Mouse (Mus musculus): Measurements from ENCODE around the gene Kpna1. TPM values are rescaled to one million over a fixed set of nuclear protein-coding genes. Genes with fewer than 3 reads are reported as not detected.

The Kpna1 gene
- total and polyA plus RNA-seq, 3 experiments = 22.1 to 63.9 (median 57.9) TPM

GRCm38 (mm10) chr16:35974021-35974420, 4.5 kb upstream of the Kpna1 start:
- Histone ChIP-seq H3K4me3 (replicated peaks in 1 of 3; ENCODE audit: low read depth in 2 of 3, low read length in 2 of 3, poor library complexity in 1 of 3) (no peak overlapping the region), H3K27me3 (replicated peaks) (no peaks in the 10 kb centered on the region), H3K4me2 (ENCODE audit: insufficient read depth, low read depth, poor library complexity, severe bottlenecking) (no peak overlapping the region), H3K79me2 (replicated peaks; ENCODE audit: control insufficient read depth, extremely low read depth, insufficient read depth, poor library complexity, severe bottlenecking) (no peaks in the 10 kb centered on the region), H3K9ac (ENCODE audit: insufficient read depth, low read depth) (no peak overlapping the region), H3K4me1 (ENCODE audit: control insufficient read depth in 1 of 2, insufficient read depth in 2 of 2) (no peaks in the 10 kb centered on the region), H3K36me3 (replicated peaks in 1 of 2; ENCODE audit: control insufficient read depth in 1 of 2, insufficient read depth in 1 of 2, low read length in 1 of 2) (peaks cover 26 to 58% of the 10 kb centered on the region in 2 experiments), H3K27ac (ENCODE audit: insufficient read depth, low read depth) (no peak overlapping the region), H3K9me3 (replicated peaks; ENCODE audit: low read length) (no peaks in the 10 kb centered on the region)
- DNase-seq (ENCODE audit: extremely low read depth) = no peak
- in situ Hi-C loops (cut with MboI; ENCODE audit: low pct_ligation_motif_present, low pct_unique_long_range_greater_than_20kb, low sequenced_read_pairs) = no loop called here
- dilution Hi-C loops (cut with MboI; ENCODE audit: extremely low pct_ligation_motif_present, extremely low pct_unique_long_range_greater_than_20kb, low sequenced_read_pairs) = no loop called here
- TF ChIP-seq ZMIZ1 (IDR thresholded peaks at IDR 0.05; ENCODE audit: low read depth, low read length) = no peak
- TF ChIP-seq CHD1 (IDR thresholded peaks at IDR 0.05; ENCODE audit: low read depth, low read length) = no peak
- no peak for TF ChIP-seq TBP (conservative IDR thresholded peaks at IDR 0.05; ENCODE audit: low read depth, low read length)
- TF ChIP-seq SMC3 (IDR thresholded peaks at IDR 0.05; ENCODE audit: low read depth, low read length) = no peak
- peak; percentile 44; the same call in 1 of the 2 replicates for TF ChIP-seq POLR2AphosphoS2 (IDR thresholded peaks at IDR 0.05; ENCODE audit: low read depth, low read length)

- Histone ChIP-seq H3K27me3 (replicated peaks) (no peaks in the 10 kb centered on the region), H3K36me3 (replicated peaks in 1 of 2; ENCODE audit: control insufficient read depth in 1 of 2, insufficient read depth in 1 of 2, low read length in 1 of 2) (peaks cover 0 to 20% of the 10 kb centered on the region in 2 experiments), H3K27ac (ENCODE audit: insufficient read depth, low read depth) (no peak overlapping the region), H3K4me3 (replicated peaks in 1 of 3; ENCODE audit: low read depth in 2 of 3, low read length in 2 of 3, poor library complexity in 1 of 3) (no peak overlapping the region), H3K4me2 (ENCODE audit: insufficient read depth, low read depth, poor library complexity, severe bottlenecking) (no peak overlapping the region), H3K9me3 (replicated peaks; ENCODE audit: low read length) (no peaks in the 10 kb centered on the region), H3K79me2 (replicated peaks; ENCODE audit: control insufficient read depth, extremely low read depth, insufficient read depth, poor library complexity, severe bottlenecking) (peaks cover 25% of the 10 kb centered on the region), H3K4me1 (ENCODE audit: control insufficient read depth in 1 of 2, insufficient read depth in 2 of 2) (peaks cover 2 to 20% of the 10 kb centered on the region in 2 experiments; a peak in 2 of 4 replicates), H3K9ac (ENCODE audit: insufficient read depth, low read depth) (no peak overlapping the region)
- peak; percentile 100 for DNase-seq (ENCODE audit: extremely low read depth)
- in situ Hi-C loops (cut with MboI; ENCODE audit: low pct_ligation_motif_present, low pct_unique_long_range_greater_than_20kb, low sequenced_read_pairs) = no loop called here
- no peak for TF ChIP-seq NRF1 (IDR thresholded peaks at IDR 0.05; ENCODE audit: low read depth, low read length)
- no peak for TF ChIP-seq ZKSCAN1 (IDR thresholded peaks at IDR 0.05; ENCODE audit: borderline replicate concordance, low read depth, low read length)
- no peak for TF ChIP-seq ZNF384 (IDR thresholded peaks at IDR 0.05; ENCODE audit: low read depth, low read length)
- no peak for TF ChIP-seq MYC (IDR thresholded peaks at IDR 0.05; ENCODE audit: low read depth, low read length)
- TF ChIP-seq MAFK (IDR thresholded peaks at IDR 0.05; ENCODE audit: insufficient replicate concordance, low read length) = no peak
- no peak for TF ChIP-seq IRF4 (IDR thresholded peaks at IDR 0.05; ENCODE audit: low read depth, low read length)
- TF ChIP-seq MAZ (IDR thresholded peaks at IDR 0.05; ENCODE audit: low read depth, low read length) = no peak
- no peak; the same call in 1 of the 2 replicates for TF ChIP-seq CHD1 (IDR thresholded peaks at IDR 0.05; ENCODE audit: low read depth, low read length)
- TF ChIP-seq TCF12 (IDR thresholded peaks at IDR 0.05; ENCODE audit: low read depth, low read length) = no peak
- TF ChIP-seq JUN (IDR thresholded peaks at IDR 0.05; ENCODE audit: insufficient read depth, low read depth, low read length) = no peak
- TF ChIP-seq ZC3H11A (IDR thresholded peaks at IDR 0.05; ENCODE audit: low read depth, low read length) = no peak
- TF ChIP-seq MEF2A (IDR thresholded peaks at IDR 0.05; ENCODE audit: borderline replicate concordance, low read depth, low read length) = no peak
- TF ChIP-seq MAX (IDR thresholded peaks at IDR 0.05; ENCODE audit: low read length) = no peak
- TF ChIP-seq ELF1 (IDR thresholded peaks at IDR 0.05; ENCODE audit: low read depth, low read length) = no peak
- TF ChIP-seq PAX5 (IDR thresholded peaks at IDR 0.05; ENCODE audit: low read length) = no peak
- no peak for TF ChIP-seq SMC3 (IDR thresholded peaks at IDR 0.05; ENCODE audit: low read depth, low read length)
- no peak for TF ChIP-seq CTCF (conservative IDR thresholded peaks at IDR 0.05 in 1 of 2, IDR thresholded peaks at IDR 0.05 in 1 of 2; ENCODE audit: low read depth in 2 of 2, low read length in 2 of 2)
- TF ChIP-seq RCOR1 (conservative IDR thresholded peaks at IDR 0.05; ENCODE audit: low read depth, low read length) = no peak
- no peak for TF ChIP-seq JUND (conservative IDR thresholded peaks at IDR 0.05; ENCODE audit: low read depth, low read length)
- dilution Hi-C loops (cut with MboI; ENCODE audit: extremely low pct_ligation_motif_present, extremely low pct_unique_long_range_greater_than_20kb, low sequenced_read_pairs) = no loop called here
Observed at GRCm38 (mm10) chr16:35981363-35981821, 2.8 kb downstream of the Kpna1 start.

All from CH12.LX (cell line).